Mouse (Mus musculus) lung, embryonic 15.5 days (tissue): ENCODE measurements around the gene Magel2. TPM values are rescaled to one million over a fixed set of nuclear protein-coding genes. Genes with fewer than 3 reads are reported as not detected.

ENCODE experiments used
- ATAC-seq: fragments of 200-750 bp; cut with Nextera tagmentation; 2 replicates; pipeline ENCODE4 v1.8.0; 2017; ENCODE audit warnings: moderate number of reproducible peaks, borderline replicate concordance; ENCODE audit not compliant: low FRiP score, low TSS enrichment; ENCODE audit errors: extremely low read depth
- H3K27ac ChIP-seq: fragments of 300-500 bp; sonication (generic); 2 replicates; pipeline ENCODE4 v1.5.1; 2015; ENCODE audit warnings: moderate library complexity, mild to moderate bottlenecking, inconsistent platforms
- H3K27me3 ChIP-seq: fragments of 300-500 bp; sonication (generic); 2 replicates; pipeline ENCODE4 v1.6.1; 2015; ENCODE audit warnings: inconsistent platforms
- H3K36me3 ChIP-seq: fragments of 300-500 bp; sonication (generic); 2 replicates; pipeline ENCODE4 v1.6.1; 2015; ENCODE audit warnings: inconsistent platforms
- H3K4me1 ChIP-seq: fragments of 300-500 bp; sonication (generic); 2 replicates; pipeline ENCODE4 v1.6.1; 2015; ENCODE audit warnings: inconsistent platforms
- H3K4me2 ChIP-seq: fragments of 300-500 bp; sonication (generic); 2 replicates; pipeline ENCODE4 v1.6.1; 2015; ENCODE audit warnings: inconsistent platforms, mild to moderate bottlenecking, moderate library complexity
- H3K4me3 ChIP-seq: fragments of 300-500 bp; sonication (generic); 2 replicates; pipeline ENCODE4 v1.5.1; 2015; ENCODE audit warnings: mild to moderate bottlenecking, inconsistent platforms
- H3K9ac ChIP-seq: fragments of 300-500 bp; sonication (generic); 2 replicates; pipeline ENCODE4 v1.6.1; 2015; ENCODE audit warnings: inconsistent platforms
- H3K9me3 ChIP-seq: fragments of 300-500 bp; sonication (generic); 2 replicates; pipeline ENCODE4 v1.6.1; 2016; ENCODE audit warnings: inconsistent platforms
- WGBS: fragments of 180-500 bp; shearing (Covaris S2); methylation state at CpG from one replicate; pipeline ENCODE4 v1.1.7; 2015; 5-methylcytosine and 5-hydroxymethylcytosine counted together
- polyA plus RNA-seq: library from polyadenylated mRNA; unstranded; fragments of >200 nt; fragmentation: Nextera tagmentation; extraction: Ambion mirVana; gene quantifications from 2 replicates; pipeline ENCODE4 v1.2.1, GENCODE M21; 2015

Magel2 gene
- polyA plus RNA-seq, 1 experiment from 2014 or later, result 0.89 TPM

DNA sequence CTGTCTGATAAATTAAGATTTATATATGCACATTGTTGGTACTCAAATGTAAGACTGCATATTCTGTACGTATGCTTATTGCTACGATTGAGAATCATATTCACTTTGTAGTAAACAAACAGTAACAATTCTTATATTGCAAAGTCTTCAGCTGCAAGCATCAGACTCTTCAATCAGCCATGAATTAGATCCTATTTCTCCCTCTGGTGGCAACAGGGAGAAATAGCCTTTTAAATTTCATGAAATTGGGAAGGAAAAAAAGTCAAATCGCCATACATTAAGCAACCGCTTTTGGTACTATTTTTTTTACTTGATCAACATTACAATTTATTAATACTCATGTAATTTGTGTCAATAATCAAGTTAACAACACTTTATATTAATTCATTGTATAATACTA is 11.5 kb downstream of the Magel2 start:
- Histone ChIP-seq H3K4me1 (no peaks in the 10 kb centered on the region), H3K27me3 (no peaks in the 10 kb centered on the region), H3K4me3 (no peak overlapping the region), H3K27ac (no peak overlapping the region), H3K36me3 (no peaks in the 10 kb centered on the region), H3K4me2 (no peak overlapping the region), H3K9ac (no peak overlapping the region), H3K9me3 (no peaks in the 10 kb centered on the region)
- no peak for ATAC-seq
- WGBS, result 42% methylated on average over 4 of the region's 4 CpGs

DNA sequence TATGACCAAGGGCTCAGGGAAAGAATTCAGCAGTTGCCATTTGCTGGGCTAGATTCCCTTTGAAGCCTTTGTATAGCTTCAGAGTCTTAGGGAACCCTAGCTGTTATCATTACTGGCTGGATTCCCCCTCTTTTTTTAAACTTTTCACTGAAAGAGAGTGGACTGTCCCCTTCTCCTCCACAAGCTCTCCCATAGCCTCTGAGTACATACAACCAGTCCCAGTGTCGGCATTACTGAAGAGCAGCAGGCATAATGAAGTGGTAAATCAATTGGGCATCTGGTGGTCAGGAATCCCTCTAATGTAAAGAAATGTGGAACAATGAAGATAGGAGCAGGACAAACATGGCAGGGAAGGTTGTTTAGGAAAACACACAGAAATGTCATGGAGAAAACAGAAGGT is 15.4 kb downstream of the Magel2 start:
- H3K4me1 ChIP-seq, result no peaks in the 10 kb centered on the region
- no peak overlapping the region for H3K9ac ChIP-seq
- H3K36me3 ChIP-seq, result no peaks in the 10 kb centered on the region
- no peaks in the 10 kb centered on the region for H3K9me3 ChIP-seq
- no peak overlapping the region for H3K27ac ChIP-seq
- WGBS, result 50% methylated on average over 1 of the region's 1 CpGs
- H3K27me3 ChIP-seq, result no peaks in the 10 kb centered on the region
- H3K4me2 ChIP-seq, result no peak overlapping the region
- no peak for ATAC-seq
- H3K4me3 ChIP-seq, result no peak overlapping the region

DNA sequence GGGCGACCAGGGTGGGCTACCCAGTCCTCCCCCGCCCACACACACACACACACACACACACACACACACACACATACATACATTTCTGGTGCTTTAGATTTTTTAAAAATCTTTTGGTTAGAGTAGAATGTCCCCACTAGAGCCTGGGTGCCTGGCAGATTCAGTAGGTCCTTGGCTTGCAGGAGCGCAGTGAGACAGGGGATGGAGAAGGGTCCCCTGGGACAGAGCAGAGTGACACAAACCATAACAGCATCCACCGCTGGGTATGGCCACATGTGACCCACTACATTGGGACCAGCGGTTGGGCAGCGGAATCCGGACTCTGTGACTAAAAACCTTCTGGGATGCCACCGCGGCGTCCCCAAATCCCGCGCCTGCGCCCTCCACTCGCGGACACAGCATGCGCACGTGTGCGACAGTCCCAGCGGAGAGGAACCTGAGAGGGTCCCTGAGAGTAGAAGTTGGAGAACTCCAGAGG is 29.8 kb downstream of the Magel2 start:
- no peak for ATAC-seq
- WGBS, result 48% methylated on average over 19 of the region's 19 CpGs
- H3K4me2 ChIP-seq, result peak overlapping the region; percentile 36; the same call in 1 of the 2 replicates
- no peak overlapping the region for H3K9ac ChIP-seq
- H3K27me3 ChIP-seq, result no peaks in the 10 kb centered on the region
- H3K27ac ChIP-seq, result no peak overlapping the region
- H3K9me3 ChIP-seq, result no peaks in the 10 kb centered on the region
- H3K4me1 ChIP-seq, result no peaks in the 10 kb centered on the region
- H3K36me3 ChIP-seq, result no peaks in the 10 kb centered on the region
- no peak overlapping the region for H3K4me3 ChIP-seq

DNA sequence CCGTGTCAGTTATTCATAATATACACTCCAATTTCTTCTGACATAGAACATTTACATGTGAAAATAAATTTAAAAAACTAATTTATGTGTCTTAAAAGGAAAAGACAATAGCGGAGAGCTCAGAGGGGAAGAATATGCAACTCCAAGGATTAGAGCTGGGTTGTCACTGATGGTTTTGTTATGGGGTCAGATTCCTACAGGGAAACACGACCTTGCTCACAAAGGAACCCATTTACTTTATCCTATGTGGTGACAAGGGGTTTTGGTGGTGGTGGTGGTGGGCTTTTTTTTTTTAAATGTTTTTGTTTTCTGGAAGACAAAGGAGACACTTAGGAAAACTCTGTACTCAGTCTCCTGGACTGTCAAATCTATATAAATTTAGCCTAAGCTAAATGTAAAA is 31.0 kb downstream of the Magel2 start:
- H3K36me3 ChIP-seq, result no peaks in the 10 kb centered on the region
- H3K27me3 ChIP-seq, result no peaks in the 10 kb centered on the region
- H3K27ac ChIP-seq, result no peak overlapping the region
- no peak overlapping the region for H3K9ac ChIP-seq
- no peak overlapping the region for H3K4me2 ChIP-seq
- no peaks in the 10 kb centered on the region for H3K4me1 ChIP-seq
- H3K9me3 ChIP-seq, result no peaks in the 10 kb centered on the region
- ATAC-seq, result no peak
- no peak overlapping the region for H3K4me3 ChIP-seq
- 47% methylated on average over 3 of the region's 3 CpGs for WGBS

DNA sequence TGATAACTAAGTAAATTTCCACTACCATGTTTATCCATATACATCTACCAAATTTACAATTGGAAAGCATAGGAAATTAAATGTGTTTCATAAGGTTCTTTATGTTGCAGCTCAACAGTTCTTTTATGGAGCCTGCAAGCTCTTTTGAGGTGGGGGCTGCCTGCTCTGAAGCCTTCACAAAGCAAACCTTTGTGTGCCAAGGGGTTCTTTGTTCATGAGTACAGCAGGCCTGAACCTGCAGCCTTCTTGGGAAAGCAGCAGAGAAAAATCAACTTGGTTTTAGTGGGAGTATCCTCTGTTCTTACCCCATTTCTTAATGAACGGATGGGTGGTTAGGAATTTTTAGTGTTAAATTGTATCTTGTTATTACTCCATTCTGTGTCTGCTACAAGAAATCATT is 38.4 kb downstream of the Magel2 start:
- Histone ChIP-seq H3K36me3 (no peaks in the 10 kb centered on the region), H3K4me1 (peaks cover 9% of the 10 kb centered on the region; the same call in 1 of the 2 replicates), H3K9me3 (no peaks in the 10 kb centered on the region), H3K4me2 (no peak overlapping the region), H3K9ac (no peak overlapping the region), H3K4me3 (no peak overlapping the region), H3K27ac (no peak overlapping the region), H3K27me3 (no peaks in the 10 kb centered on the region)
- ATAC-seq, result no peak
- 64% methylated on average over 1 of the region's 1 CpGs for WGBS

DNA sequence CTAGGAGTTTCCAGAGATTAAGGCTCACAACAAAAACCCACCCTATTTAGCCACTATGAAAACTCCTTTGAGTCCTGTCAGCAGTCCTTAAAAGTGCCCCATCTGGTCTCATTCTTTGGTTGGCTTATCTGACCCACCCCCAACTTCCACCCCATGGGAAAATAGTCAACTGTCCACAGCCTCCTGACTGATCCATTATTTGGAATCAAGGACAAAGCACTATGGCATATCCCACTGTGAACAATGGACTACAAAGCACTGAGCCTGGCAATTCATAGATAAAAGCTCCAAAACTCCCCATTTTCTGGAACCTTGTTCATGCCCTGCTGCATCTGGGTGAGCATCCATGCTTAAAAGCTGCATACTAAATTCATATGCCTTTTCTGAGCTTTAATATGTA is 39.4 kb downstream of the Magel2 start:
- Histone ChIP-seq H3K36me3 (no peaks in the 10 kb centered on the region), H3K4me3 (no peak overlapping the region), H3K27ac (no peak overlapping the region), H3K4me1 (peaks cover 9% of the 10 kb centered on the region; the same call in 1 of the 2 replicates), H3K9me3 (no peaks in the 10 kb centered on the region), H3K4me2 (no peak overlapping the region), H3K9ac (no peak overlapping the region), H3K27me3 (no peaks in the 10 kb centered on the region)
- no peak for ATAC-seq

DNA sequence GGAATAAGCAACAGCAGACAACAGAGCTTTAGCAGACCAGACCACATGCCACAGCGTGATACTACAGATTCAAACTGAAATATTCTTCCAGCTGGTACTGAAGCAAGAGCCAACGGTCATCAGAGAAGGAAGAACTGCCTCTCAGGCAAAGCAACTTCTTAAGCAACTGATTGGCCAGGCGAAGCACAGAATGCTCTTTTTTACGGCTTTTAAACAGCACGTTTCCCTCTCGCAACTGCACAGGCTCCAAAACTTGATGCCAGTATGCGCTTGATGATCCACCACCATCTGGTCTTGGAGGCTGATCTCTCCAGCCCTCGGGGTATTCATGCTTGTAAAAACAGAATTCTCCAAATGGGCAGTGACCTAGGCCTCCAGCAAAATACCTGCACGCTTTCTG is 41.5 kb downstream of the Magel2 start:
- no peak for ATAC-seq
- Histone ChIP-seq H3K4me1 (peaks cover 9% of the 10 kb centered on the region; the same call in 1 of the 2 replicates), H3K9me3 (no peaks in the 10 kb centered on the region), H3K9ac (no peak overlapping the region), H3K36me3 (no peaks in the 10 kb centered on the region), H3K27ac (no peak overlapping the region), H3K4me2 (peak overlapping the region; percentile 72), H3K4me3 (peak overlapping the region; percentile 64; the same call in 1 of the 2 replicates), H3K27me3 (peaks cover 5% of the 10 kb centered on the region; the same call in 1 of the 2 replicates)
- WGBS, result 83% methylated on average over 9 of the region's 9 CpGs

DNA sequence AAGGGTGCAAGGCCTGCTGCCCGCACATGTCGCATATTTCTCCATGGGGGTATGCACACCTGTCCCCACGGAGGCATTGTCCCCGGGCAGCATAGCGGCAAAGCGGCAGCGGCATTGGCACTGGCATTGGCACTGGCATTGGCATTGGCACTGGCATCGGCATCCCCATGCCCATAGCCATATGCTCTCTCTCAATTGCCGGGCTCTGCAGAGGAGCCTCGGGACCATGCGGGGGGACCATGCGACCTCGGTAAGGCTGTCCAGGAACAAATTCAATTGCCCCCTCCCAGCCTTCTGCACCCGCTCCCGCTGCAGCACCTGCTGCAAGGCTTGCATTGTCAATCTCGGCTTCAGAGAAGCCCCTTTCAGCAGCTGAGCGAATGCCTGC is 42.3 kb downstream of the Magel2 start:
- Histone ChIP-seq H3K9me3 (no peaks in the 10 kb centered on the region), H3K4me1 (peaks cover 9% of the 10 kb centered on the region; the same call in 1 of the 2 replicates), H3K4me3 (peak overlapping the region; percentile 64), H3K9ac (peak overlapping the region; percentile 62), H3K27me3 (peaks cover 6% of the 10 kb centered on the region; the same call in 1 of the 2 replicates), H3K27ac (no peak overlapping the region), H3K4me2 (peak overlapping the region; percentile 72), H3K36me3 (no peaks in the 10 kb centered on the region)
- 58% methylated on average over 17 of the region's 17 CpGs for WGBS
- peak; percentile 52; the same call in 1 of the 2 replicates for ATAC-seq

DNA sequence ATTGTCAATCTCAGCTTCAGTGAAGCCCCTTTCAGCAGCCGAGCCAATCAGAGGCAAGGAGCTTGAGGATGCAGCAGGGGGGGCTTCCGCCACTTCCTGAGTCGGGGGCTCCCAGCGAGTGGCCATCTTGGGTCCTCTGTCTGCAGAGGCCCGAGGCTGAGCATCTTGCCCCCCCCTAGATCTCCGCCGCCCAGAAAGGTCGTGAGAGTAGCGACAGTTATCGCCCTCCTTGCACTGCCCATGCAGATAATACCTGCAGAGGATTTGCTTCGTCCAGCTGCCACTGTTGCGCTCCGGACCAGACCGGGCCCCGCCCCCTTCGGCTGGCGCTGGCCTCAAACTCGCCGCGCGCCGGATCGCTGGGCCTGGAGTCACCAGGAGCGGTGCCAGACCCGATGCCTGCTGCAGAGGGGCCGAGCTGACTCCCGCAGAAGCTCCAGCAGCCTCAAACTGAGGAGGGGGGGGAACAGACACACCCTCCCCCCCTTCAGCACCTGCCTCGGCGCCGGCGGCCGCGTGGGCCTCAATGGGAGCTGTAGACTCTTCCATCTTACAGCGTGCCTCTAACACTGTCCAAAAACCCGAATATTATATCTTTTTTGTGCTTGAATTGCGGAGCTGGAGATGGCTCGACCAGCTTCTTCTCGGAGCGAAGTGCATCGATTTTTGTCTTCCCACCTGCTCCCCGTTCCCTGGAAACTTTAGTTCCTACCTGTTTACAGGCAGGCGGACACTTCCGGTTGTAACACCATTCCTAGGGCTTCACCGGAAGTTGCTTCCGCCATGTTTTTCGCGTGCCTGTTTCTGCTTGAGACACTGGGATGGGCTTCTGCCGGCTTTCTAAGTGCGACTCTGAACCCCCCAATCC is 42.9 kb downstream of the Magel2 start, which contains the start of gene Mkrn3:
TSS of gene Mkrn3 (minus strand) at position 647 of the 868 bp plus-strand sequence.
- Histone ChIP-seq H3K4me2 (peak within 1 kb of the TSS; percentile 72), H3K36me3 (no peaks in the 10 kb centered on the region), H3K27me3 (peaks cover 6% of the 10 kb centered on the region; the same call in 1 of the 2 replicates), H3K4me1 (peaks cover 9% of the 10 kb centered on the region; the same call in 1 of the 2 replicates), H3K4me3 (peak within 1 kb of the TSS; percentile 64), H3K9me3 (no peaks in the 10 kb centered on the region), H3K9ac (peak within 1 kb of the TSS; percentile 62), H3K27ac (no peak within 1 kb of the TSS)
- WGBS, result 22% methylated on average over 49 of the region's 49 CpGs
- ATAC-seq, result peak; percentile 49; the same call in 1 of the 2 replicates

DNA sequence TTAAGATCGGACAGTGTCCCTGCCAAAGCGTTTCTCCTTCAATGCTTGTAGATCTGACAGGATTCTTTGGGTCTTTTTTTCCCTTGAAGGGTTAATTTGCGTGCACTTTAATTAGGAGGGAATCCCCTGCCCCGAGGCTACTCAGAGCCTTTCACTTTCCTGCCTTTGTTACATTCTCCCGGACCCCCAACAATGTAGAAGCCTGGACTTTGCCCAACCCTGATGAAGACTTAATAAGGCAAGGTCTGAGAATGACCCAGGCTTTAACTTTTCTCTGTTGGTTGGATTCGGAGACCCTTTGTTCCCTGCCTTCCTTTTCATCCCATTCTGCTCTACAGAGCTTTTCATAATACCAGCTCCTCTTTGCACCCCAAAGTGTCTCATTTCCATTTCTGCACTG is 43.8 kb downstream of the Magel2 start:
- peaks cover 6% of the 10 kb centered on the region; the same call in 1 of the 2 replicates for H3K27me3 ChIP-seq
- 69% methylated on average over 6 of the region's 6 CpGs for WGBS
- no peak overlapping the region for H3K9ac ChIP-seq
- H3K4me2 ChIP-seq, result no peak overlapping the region
- no peaks in the 10 kb centered on the region for H3K9me3 ChIP-seq
- no peak overlapping the region for H3K27ac ChIP-seq
- H3K36me3 ChIP-seq, result no peaks in the 10 kb centered on the region
- H3K4me3 ChIP-seq, result 0 out of 2 replicates have a peak overlapping the region, but pooled peaks have one; percentile 64
- no peak for ATAC-seq
- peaks cover 9% of the 10 kb centered on the region; the same call in 1 of the 2 replicates for H3K4me1 ChIP-seq

DNA sequence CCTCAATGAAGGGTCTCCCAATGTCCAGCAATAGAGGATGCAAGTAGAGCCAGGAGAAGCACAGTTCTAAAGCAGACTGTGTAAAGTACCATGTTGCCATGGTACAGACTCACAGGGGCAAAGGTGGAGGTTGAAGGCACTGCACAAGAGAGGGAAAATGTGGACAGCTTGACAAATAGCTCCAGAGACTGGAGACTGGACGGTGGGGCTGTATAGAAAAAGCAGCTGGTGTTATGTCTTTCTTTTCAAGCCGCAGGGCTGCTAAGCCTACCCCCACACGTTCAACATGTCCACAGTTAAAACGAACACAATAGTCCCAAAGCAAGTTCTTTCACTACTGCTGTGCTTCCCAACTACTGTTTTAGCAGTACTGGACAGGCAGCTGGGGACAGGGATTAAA is 46.4 kb downstream of the Magel2 start:
- no peak overlapping the region for H3K4me3 ChIP-seq
- 47% methylated on average over 4 of the region's 4 CpGs for WGBS

DNA sequence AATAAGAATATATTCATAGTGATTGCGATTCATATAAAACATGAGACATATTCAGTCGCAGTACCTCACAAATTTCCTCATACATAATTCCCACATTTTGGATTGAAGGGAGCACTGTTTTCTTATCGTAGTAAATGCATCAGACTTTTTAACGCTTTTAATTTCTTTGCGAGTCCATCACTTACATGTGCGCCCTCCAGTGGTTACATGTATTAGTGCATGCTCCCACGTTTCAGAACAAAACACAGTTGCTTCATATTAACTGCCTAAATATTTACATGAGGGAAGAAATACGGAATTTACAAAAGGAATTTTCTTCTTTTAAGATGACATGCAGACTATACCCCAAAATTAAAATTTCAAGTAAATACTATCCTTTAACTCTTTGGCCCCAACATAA is 51.5 kb downstream of the Magel2 start:
- no peak for ATAC-seq

More for the DNA sequence above, 46.4 kb downstream of the Magel2 start:
- no peak overlapping the region for H3K9ac ChIP-seq
- H3K4me1 ChIP-seq, result peaks cover 9% of the 10 kb centered on the region; the same call in 1 of the 2 replicates
- H3K27me3 ChIP-seq, result peaks cover 6% of the 10 kb centered on the region; the same call in 1 of the 2 replicates
- no peak overlapping the region for H3K27ac ChIP-seq
- no peaks in the 10 kb centered on the region for H3K36me3 ChIP-seq
- H3K4me2 ChIP-seq, result no peak overlapping the region
- H3K9me3 ChIP-seq, result no peaks in the 10 kb centered on the region
- ATAC-seq, result no peak

More for the DNA sequence above, 51.5 kb downstream of the Magel2 start:
- no peaks in the 10 kb centered on the region for H3K36me3 ChIP-seq
- no peak overlapping the region for H3K4me2 ChIP-seq
- H3K4me3 ChIP-seq, result no peak overlapping the region
- H3K9me3 ChIP-seq, result no peaks in the 10 kb centered on the region
- no peak overlapping the region for H3K27ac ChIP-seq
- no peaks in the 10 kb centered on the region for H3K4me1 ChIP-seq
- 0 out of 2 replicates have a peak, but pooled peaks cover 2% of the 10 kb centered on the region for H3K27me3 ChIP-seq
- 21% methylated on average over 8 of the region's 8 CpGs for WGBS
- H3K9ac ChIP-seq, result no peak overlapping the region
